Mouse (Mus musculus): ENCODE data around the gene Rrh. TPM values are rescaled to one million over a fixed set of nuclear protein-coding genes. Genes with fewer than 3 reads are reported as not detected.

The Rrh gene
- total and polyA plus RNA-seq, 3 experiments: 0.08 to 0.30 TPM; not detected in 1

- Histone ChIP-seq H3K4me2 (ENCODE audit: insufficient read depth, low read depth, poor library complexity, severe bottlenecking) (no peak overlapping the region), H3K36me3 (replicated peaks in 1 of 2; ENCODE audit: control insufficient read depth in 1 of 2, insufficient read depth in 1 of 2, low read length in 1 of 2) (no peaks in the 10 kb centered on the region), H3K27me3 (replicated peaks) (peaks cover 6% of the 10 kb centered on the region), H3K9me3 (replicated peaks; ENCODE audit: low read length) (no peaks in the 10 kb centered on the region), H3K9ac (ENCODE audit: insufficient read depth, low read depth) (no peak overlapping the region), H3K79me2 (replicated peaks; ENCODE audit: control insufficient read depth, extremely low read depth, insufficient read depth, poor library complexity, severe bottlenecking) (no peaks in the 10 kb centered on the region), H3K27ac (ENCODE audit: insufficient read depth, low read depth) (no peak overlapping the region), H3K4me1 (ENCODE audit: control insufficient read depth in 1 of 2, insufficient read depth in 2 of 2) (no peaks in the 10 kb centered on the region), H3K4me3 (replicated peaks in 1 of 3; ENCODE audit: low read depth in 2 of 3, low read length in 2 of 3, poor library complexity in 1 of 3) (no peak overlapping the region)
- TF ChIP-seq RCOR1 (conservative IDR thresholded peaks at IDR 0.05; ENCODE audit: low read depth, low read length): no peak
- TF ChIP-seq USF2 (conservative IDR thresholded peaks at IDR 0.05; ENCODE audit: low read depth, low read length): 0 out of 2 replicates have a peak, but pooled peaks have one; percentile 12
- in situ Hi-C loops (cut with MboI; ENCODE audit: low pct_ligation_motif_present, low pct_unique_long_range_greater_than_20kb, low sequenced_read_pairs): no loop called here
- no peak for DNase-seq (ENCODE audit: extremely low read depth)
- dilution Hi-C loops (cut with MboI; ENCODE audit: extremely low pct_ligation_motif_present, extremely low pct_unique_long_range_greater_than_20kb, low sequenced_read_pairs): no loop called here
These were observed 23.5 kb upstream of the Rrh start for GRCm38 (mm10) chr3:129845868-129846267.

- no peaks in the 10 kb centered on the region for H3K79me2 ChIP-seq (replicated peaks; ENCODE audit: control insufficient read depth, extremely low read depth, insufficient read depth, poor library complexity, severe bottlenecking)
- no peaks in the 10 kb centered on the region for H3K9me3 ChIP-seq (replicated peaks; ENCODE audit: low read length)
- peaks cover 5 to 12% of the 10 kb centered on the region in 2 experiments for H3K4me1 ChIP-seq (ENCODE audit: control insufficient read depth in 1 of 2, insufficient read depth in 2 of 2)
- no peak overlapping the region for H3K4me3 ChIP-seq (replicated peaks in 1 of 3; ENCODE audit: low read depth in 2 of 3, low read length in 2 of 3, poor library complexity in 1 of 3)
- TF ChIP-seq POLR2A (IDR thresholded peaks at IDR 0.05; ENCODE audit: low read depth, low read length) (no peak), E2F4 (IDR thresholded peaks at IDR 0.05; ENCODE audit: insufficient replicate concordance, low read depth, low read length) (no peak), TBP (conservative IDR thresholded peaks at IDR 0.05; ENCODE audit: low read depth, low read length) (no peak), MYC (IDR thresholded peaks at IDR 0.05; ENCODE audit: low read depth, low read length) (no peak), JUN (IDR thresholded peaks at IDR 0.05; ENCODE audit: insufficient read depth, low read depth, low read length) (no peak), NELFE (IDR thresholded peaks at IDR 0.05; ENCODE audit: low read depth, low read length) (no peak), CHD2 (IDR thresholded peaks at IDR 0.05; ENCODE audit: low read length) (no peak), NRF1 (IDR thresholded peaks at IDR 0.05; ENCODE audit: low read depth, low read length) (no peak), CTCF (conservative IDR thresholded peaks at IDR 0.05 in 1 of 2, IDR thresholded peaks at IDR 0.05 in 1 of 2; ENCODE audit: low read depth in 2 of 2, low read length in 2 of 2) (no peak), SMC3 (IDR thresholded peaks at IDR 0.05; ENCODE audit: low read depth, low read length) (no peak), RAD21 (IDR thresholded peaks at IDR 0.05; ENCODE audit: low read depth, low read length) (no peak), USF2 (conservative IDR thresholded peaks at IDR 0.05; ENCODE audit: low read depth, low read length) (no peak), SIN3A (IDR thresholded peaks at IDR 0.05; ENCODE audit: low read length) (no peak), MAFK (IDR thresholded peaks at IDR 0.05; ENCODE audit: insufficient replicate concordance, low read length) (no peak), HCFC1 (IDR thresholded peaks at IDR 0.05; ENCODE audit: low read depth, low read length) (no peak), KAT2A (IDR thresholded peaks at IDR 0.05; ENCODE audit: insufficient replicate concordance, low read length) (no peak), USF1 (IDR thresholded peaks at IDR 0.05; ENCODE audit: low read depth, low read length) (no peak), MXI1 (IDR thresholded peaks at IDR 0.05; ENCODE audit: low read depth, low read length) (no peak), ETS1 (conservative IDR thresholded peaks at IDR 0.05; ENCODE audit: low read depth, low read length) (no peak)
- no peak overlapping the region for H3K4me2 ChIP-seq (ENCODE audit: insufficient read depth, low read depth, poor library complexity, severe bottlenecking)
- peak; percentile 33 for DNase-seq (ENCODE audit: extremely low read depth)
- in situ Hi-C loops (cut with MboI; ENCODE audit: low pct_ligation_motif_present, low pct_unique_long_range_greater_than_20kb, low sequenced_read_pairs) (no loop called here), dilution Hi-C loops (cut with MboI; ENCODE audit: extremely low pct_ligation_motif_present, extremely low pct_unique_long_range_greater_than_20kb, low sequenced_read_pairs) (no loop called here)
- H3K36me3 ChIP-seq (replicated peaks in 1 of 2; ENCODE audit: control insufficient read depth in 1 of 2, insufficient read depth in 1 of 2, low read length in 1 of 2): no peaks in the 10 kb centered on the region
- H3K9ac ChIP-seq (ENCODE audit: insufficient read depth, low read depth): no peak overlapping the region
- H3K27ac ChIP-seq (ENCODE audit: insufficient read depth, low read depth): no peak overlapping the region
- H3K27me3 ChIP-seq (replicated peaks): peaks cover 3% of the 10 kb centered on the region
These were observed 15.6 kb upstream of the Rrh start for GRCm38 (mm10) chr3:129838017-129838416.
